Mouse (Mus musculus): ENCODE data around the gene Fam160a2. TPM values are rescaled to one million over a fixed set of nuclear protein-coding genes. Genes with fewer than 3 reads are reported as not detected.
A peak's percentile ranks its signal among the peaks of the same experiment; 100 is the strongest.

Fam160a2 gene
- polyA plus RNA-seq, 1 experiment from 2014 or later: 45.6 TPM

DNA sequence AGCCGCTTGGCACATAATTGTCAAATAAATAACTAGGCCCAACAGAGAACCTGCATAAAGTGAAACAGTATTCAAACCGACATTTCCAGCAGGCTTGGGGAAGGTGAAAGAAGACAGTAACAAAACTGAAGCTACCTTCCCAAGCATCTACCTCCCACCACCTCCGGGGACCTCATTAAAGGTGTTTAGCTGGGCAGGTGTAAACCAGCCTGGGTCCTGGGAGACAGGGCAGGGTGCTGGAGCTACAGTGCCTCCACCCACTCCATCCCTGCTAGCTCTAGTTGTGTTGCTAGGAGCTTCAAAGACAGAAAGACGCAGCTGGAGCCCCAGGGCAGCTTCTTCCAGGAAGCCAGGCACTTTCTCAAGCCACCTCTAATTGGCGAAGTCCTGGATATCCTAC is 4.4 kb upstream of the Fam160a2 start, which contains the start of gene Cnga4:
Cnga4 (plus strand) TSS at position 301 of the 400 bp plus-strand sequence.
- H3K4me1 ChIP-seq (replicated peaks; ENCODE audit: control insufficient read depth, insufficient read depth, low read length): no peaks in the 10 kb centered on the region
- no peaks in the 10 kb centered on the region for H3K9me3 ChIP-seq (ENCODE audit: control insufficient read depth, low read length)
- no peak within 1 kb of the TSS for H3K4me3 ChIP-seq (ENCODE audit: low read depth, low read length)
- H3K27me3 ChIP-seq (replicated peaks; ENCODE audit: control insufficient read depth, insufficient read depth, low read length): no peaks in the 10 kb centered on the region
- H3K36me3 ChIP-seq (ENCODE audit: control insufficient read depth, insufficient read depth, low read length): no peaks in the 10 kb centered on the region
- H3K9ac ChIP-seq (ENCODE audit: low read length): no peak within 1 kb of the TSS
- DNase-seq (ENCODE audit: low spot score) (no peak), ATAC-seq (replicated peaks; ENCODE audit: low FRiP score, low TSS enrichment, low read depth) (no peak)
- no peak within 1 kb of the TSS for H3K27ac ChIP-seq (ENCODE audit: low read depth)
- no peak within 1 kb of the TSS for H3K4me2 ChIP-seq (ENCODE audit: low read length)
- WGBS: 68% methylated on average over 5 of the region's 5 CpGs

DNA sequence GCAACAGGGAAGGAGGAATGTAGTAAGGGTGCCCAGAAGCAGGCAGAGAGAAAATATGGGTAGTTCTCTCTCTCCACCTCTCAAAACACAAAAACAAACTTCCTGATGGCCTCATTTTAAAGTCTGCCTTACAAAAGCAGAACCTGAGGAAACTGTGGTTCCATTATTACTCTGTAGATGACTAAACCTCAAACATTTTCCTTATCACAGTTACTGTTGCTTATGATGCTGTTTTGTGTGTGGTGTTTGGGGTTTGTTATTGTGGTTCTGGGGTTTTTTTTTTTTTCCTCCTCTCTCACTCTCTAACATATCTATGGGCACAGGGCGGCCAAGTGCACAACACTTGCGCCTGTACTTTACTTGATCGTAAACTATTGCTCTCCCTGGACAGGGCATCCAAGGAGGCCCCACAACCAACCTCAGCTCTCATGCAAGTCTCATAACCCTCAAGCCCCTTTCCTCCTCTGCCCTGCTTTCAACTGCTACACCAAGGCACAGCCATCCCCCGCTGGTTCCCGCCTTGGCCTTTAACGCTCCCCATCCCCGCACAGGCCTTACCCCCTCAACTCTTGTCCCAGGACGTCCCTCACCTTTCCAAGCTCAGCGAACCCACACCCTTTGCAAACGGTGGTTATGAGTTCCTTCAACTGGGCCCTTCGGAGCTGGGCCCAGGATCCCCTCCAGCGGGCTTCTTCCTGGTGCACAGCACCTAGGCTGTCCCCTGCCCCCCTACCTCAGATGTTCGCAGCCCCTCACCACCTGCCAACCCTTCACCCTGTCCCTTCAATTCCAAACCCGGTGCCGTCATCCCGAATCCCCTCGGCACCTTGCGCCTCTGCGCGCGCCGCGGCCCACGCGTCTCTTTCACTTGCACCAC is 558 bp downstream of the Fam160a2 start:
- no peak; the same call in 1 of the 2 replicates for ATAC-seq (replicated peaks; ENCODE audit: low FRiP score, low TSS enrichment, low read depth)

DNA sequence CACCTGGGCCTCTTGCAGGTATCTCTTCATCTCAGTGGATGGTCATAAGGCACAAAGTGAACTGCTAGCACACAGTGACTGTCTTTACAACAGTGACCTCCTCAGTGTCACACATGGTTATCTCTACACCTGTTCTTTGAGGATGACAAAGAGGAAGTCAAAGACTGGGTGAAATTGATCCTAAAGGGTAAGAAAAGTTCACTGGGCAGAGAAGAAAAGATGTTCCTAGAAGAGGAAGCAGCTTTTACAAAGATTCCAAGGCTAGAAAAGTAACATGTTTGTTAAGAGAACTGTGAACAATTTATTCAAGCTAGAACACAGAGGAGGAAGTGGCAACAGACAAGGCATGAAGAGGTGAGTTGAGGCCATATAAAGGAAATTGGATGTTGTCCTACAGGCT is 3.7 kb downstream of the Fam160a2 start:
- Histone ChIP-seq H3K36me3 (ENCODE audit: control insufficient read depth, insufficient read depth, low read length) (0 out of 2 replicates have a peak, but pooled peaks cover 7% of the 10 kb centered on the region), H3K4me3 (ENCODE audit: low read depth, low read length) (no peak overlapping the region), H3K4me1 (replicated peaks; ENCODE audit: control insufficient read depth, insufficient read depth, low read length) (peaks cover 6% of the 10 kb centered on the region; the same call in 1 of the 2 replicates), H3K27me3 (replicated peaks; ENCODE audit: control insufficient read depth, insufficient read depth, low read length) (no peaks in the 10 kb centered on the region), H3K27ac (ENCODE audit: low read depth) (no peak overlapping the region), H3K9ac (ENCODE audit: low read length) (no peak overlapping the region), H3K9me3 (ENCODE audit: control insufficient read depth, low read length) (no peaks in the 10 kb centered on the region), H3K4me2 (ENCODE audit: low read length) (no peak overlapping the region)
- DNase-seq (ENCODE audit: low spot score) (no peak), ATAC-seq (replicated peaks; ENCODE audit: low FRiP score, low TSS enrichment, low read depth) (no peak)

More for the DNA sequence above, 558 bp downstream of the Fam160a2 start:
- 2% methylated on average over 25 of the region's 25 CpGs for WGBS
- H3K9me3 ChIP-seq (ENCODE audit: control insufficient read depth, low read length): no peaks in the 10 kb centered on the region
- H3K36me3 ChIP-seq (ENCODE audit: control insufficient read depth, insufficient read depth, low read length): no peaks in the 10 kb centered on the region
- H3K9ac ChIP-seq (ENCODE audit: low read length): peak overlapping the region; percentile 83
- H3K4me1 ChIP-seq (replicated peaks; ENCODE audit: control insufficient read depth, insufficient read depth, low read length): peaks cover 6% of the 10 kb centered on the region; the same call in 1 of the 2 replicates
- no peak for DNase-seq (ENCODE audit: low spot score)
- H3K4me2 ChIP-seq (ENCODE audit: low read length): peak overlapping the region; percentile 78
- H3K27ac ChIP-seq (ENCODE audit: low read depth): peak overlapping the region; percentile 44
- H3K4me3 ChIP-seq (ENCODE audit: low read depth, low read length): peak overlapping the region; percentile 67
- H3K27me3 ChIP-seq (replicated peaks; ENCODE audit: control insufficient read depth, insufficient read depth, low read length): no peaks in the 10 kb centered on the region

DNA sequence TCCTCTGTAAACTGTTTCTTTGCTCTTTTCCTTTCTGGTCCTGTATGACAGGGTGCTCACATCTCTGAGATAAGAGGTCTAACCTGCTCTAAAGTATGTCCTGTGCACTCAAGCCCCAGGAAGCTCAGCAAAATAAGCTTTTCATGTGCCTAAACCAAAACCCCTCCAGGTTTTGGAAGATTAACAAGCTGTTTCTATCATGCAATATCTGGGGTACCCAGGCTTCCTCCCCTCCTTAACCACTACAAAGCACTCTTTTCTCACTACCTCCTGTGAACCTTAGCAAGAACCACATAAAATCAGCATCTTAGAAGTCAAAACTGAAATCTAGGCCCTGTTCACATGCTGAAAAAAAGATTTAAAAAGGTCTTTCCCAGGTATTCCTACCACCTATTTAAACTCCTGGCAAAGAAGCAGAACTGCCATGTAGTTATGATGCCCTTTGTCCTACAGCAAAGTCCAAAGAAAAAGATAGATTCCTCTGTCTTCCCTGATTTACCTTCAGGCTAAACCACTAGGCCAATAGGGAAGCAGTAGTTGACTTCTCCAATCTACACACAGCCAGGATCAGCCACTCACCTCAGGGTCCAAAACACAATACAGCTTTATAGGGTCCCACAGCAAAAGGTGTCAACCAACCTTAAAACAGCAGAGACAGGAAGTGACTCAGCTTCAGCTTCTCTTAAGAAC is 4.6 kb downstream of the Fam160a2 start:
- ATAC-seq (replicated peaks; ENCODE audit: low FRiP score, low TSS enrichment, low read depth): no peak
- H3K4me1 ChIP-seq (replicated peaks; ENCODE audit: control insufficient read depth, insufficient read depth, low read length): peaks cover 6% of the 10 kb centered on the region; the same call in 1 of the 2 replicates
- no peak for DNase-seq (ENCODE audit: low spot score)
- no peaks in the 10 kb centered on the region for H3K9me3 ChIP-seq (ENCODE audit: control insufficient read depth, low read length)
- H3K4me2 ChIP-seq (ENCODE audit: low read length): no peak overlapping the region
- H3K9ac ChIP-seq (ENCODE audit: low read length): no peak overlapping the region
- H3K36me3 ChIP-seq (ENCODE audit: control insufficient read depth, insufficient read depth, low read length): peaks cover 9% of the 10 kb centered on the region; the same call in 1 of the 2 replicates
- H3K4me3 ChIP-seq (ENCODE audit: low read depth, low read length): no peak overlapping the region
- no peaks in the 10 kb centered on the region for H3K27me3 ChIP-seq (replicated peaks; ENCODE audit: control insufficient read depth, insufficient read depth, low read length)
- no peak overlapping the region for H3K27ac ChIP-seq (ENCODE audit: low read depth)

DNA sequence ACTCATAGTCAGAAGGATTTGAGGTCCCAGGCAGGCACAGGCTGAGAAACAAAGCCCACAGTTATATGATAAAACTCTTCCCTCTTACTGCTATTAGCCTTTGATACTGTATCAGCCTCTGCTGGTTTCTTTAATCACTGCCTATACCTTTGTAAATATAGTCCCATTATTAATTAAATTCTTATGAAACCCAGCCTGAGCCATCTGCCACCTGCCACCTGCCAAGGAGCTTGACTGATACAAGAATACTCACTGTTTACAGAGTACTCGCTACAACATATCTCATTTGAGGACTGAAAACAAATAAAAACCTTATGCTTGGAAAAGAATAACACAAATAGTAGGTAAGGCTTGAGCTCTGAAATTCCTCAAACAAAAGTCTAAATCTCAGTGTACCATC is 5.2 kb downstream of the Fam160a2 start:
- no peak for ATAC-seq (replicated peaks; ENCODE audit: low FRiP score, low TSS enrichment, low read depth)
- no peaks in the 10 kb centered on the region for H3K27me3 ChIP-seq (replicated peaks; ENCODE audit: control insufficient read depth, insufficient read depth, low read length)
- H3K4me2 ChIP-seq (ENCODE audit: low read length): no peak overlapping the region
- H3K9ac ChIP-seq (ENCODE audit: low read length): no peak overlapping the region
- H3K9me3 ChIP-seq (ENCODE audit: control insufficient read depth, low read length): no peaks in the 10 kb centered on the region
- no peak overlapping the region for H3K27ac ChIP-seq (ENCODE audit: low read depth)
- DNase-seq (ENCODE audit: low spot score): no peak
- peaks cover 16% of the 10 kb centered on the region for H3K36me3 ChIP-seq (ENCODE audit: control insufficient read depth, insufficient read depth, low read length)
- no peak overlapping the region for H3K4me3 ChIP-seq (ENCODE audit: low read depth, low read length)
- peaks cover 6% of the 10 kb centered on the region; the same call in 1 of the 2 replicates for H3K4me1 ChIP-seq (replicated peaks; ENCODE audit: control insufficient read depth, insufficient read depth, low read length)
- 72% methylated on average over 1 of the region's 1 CpGs for WGBS

- no peak overlapping the region for H3K4me2 ChIP-seq (ENCODE audit: low read length)
- H3K9ac ChIP-seq (ENCODE audit: low read length): no peak overlapping the region
- no peak for DNase-seq (ENCODE audit: low spot score)
- no peak overlapping the region for H3K27ac ChIP-seq (ENCODE audit: low read depth)
- ATAC-seq (replicated peaks; ENCODE audit: low FRiP score, low TSS enrichment, low read depth): no peak
- no peaks in the 10 kb centered on the region for H3K27me3 ChIP-seq (replicated peaks; ENCODE audit: control insufficient read depth, insufficient read depth, low read length)
- H3K9me3 ChIP-seq (ENCODE audit: control insufficient read depth, low read length): no peaks in the 10 kb centered on the region
- WGBS: 98% methylated on average over 2 of the region's 2 CpGs
- H3K4me3 ChIP-seq (ENCODE audit: low read depth, low read length): no peak overlapping the region
- H3K4me1 ChIP-seq (replicated peaks; ENCODE audit: control insufficient read depth, insufficient read depth, low read length): no peaks in the 10 kb centered on the region
- peaks cover 59% of the 10 kb centered on the region for H3K36me3 ChIP-seq (ENCODE audit: control insufficient read depth, insufficient read depth, low read length)
These were observed 9.6 kb downstream of the Fam160a2 start for GRCm38 (mm10) chr7:105390236-105390635.

- Histone ChIP-seq H3K9ac (ENCODE audit: low read length) (no peak overlapping the region), H3K4me3 (ENCODE audit: low read depth, low read length) (no peak overlapping the region), H3K27ac (ENCODE audit: low read depth) (no peak overlapping the region), H3K4me1 (replicated peaks; ENCODE audit: control insufficient read depth, insufficient read depth, low read length) (no peaks in the 10 kb centered on the region), H3K4me2 (ENCODE audit: low read length) (no peak overlapping the region), H3K9me3 (ENCODE audit: control insufficient read depth, low read length) (no peaks in the 10 kb centered on the region), H3K27me3 (replicated peaks; ENCODE audit: control insufficient read depth, insufficient read depth, low read length) (no peaks in the 10 kb centered on the region), H3K36me3 (ENCODE audit: control insufficient read depth, insufficient read depth, low read length) (peaks cover 84% of the 10 kb centered on the region)
- DNase-seq (ENCODE audit: low spot score): no peak
- WGBS: 97% methylated on average over 2 of the region's 2 CpGs
- ATAC-seq (replicated peaks; ENCODE audit: low FRiP score, low TSS enrichment, low read depth): no peak
These were observed 12.2 kb downstream of the Fam160a2 start for GRCm38 (mm10) chr7:105387696-105388095.

DNA sequence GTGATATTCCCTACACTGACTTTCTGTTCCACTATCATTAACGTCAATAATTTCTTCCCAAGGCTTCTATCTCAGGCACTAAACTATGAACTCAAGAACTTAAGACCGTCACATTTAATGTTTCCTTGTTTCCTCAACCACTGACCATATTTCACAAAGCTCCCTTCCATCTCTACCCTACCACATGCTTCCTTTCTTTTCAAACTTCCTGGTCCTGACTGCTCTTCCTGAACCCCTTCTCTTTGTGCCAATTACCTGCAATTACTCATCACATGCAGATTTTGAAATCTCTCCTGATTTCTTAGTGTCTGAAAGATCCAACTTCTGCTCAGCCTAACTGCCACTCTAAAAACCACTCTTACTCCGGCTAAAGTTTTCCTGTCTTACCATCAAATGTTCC is 19.5 kb downstream of the Fam160a2 start:
- Histone ChIP-seq H3K27me3 (replicated peaks; ENCODE audit: control insufficient read depth, insufficient read depth, low read length) (no peaks in the 10 kb centered on the region), H3K36me3 (ENCODE audit: control insufficient read depth, insufficient read depth, low read length) (peaks cover 98% of the 10 kb centered on the region), H3K4me2 (ENCODE audit: low read length) (no peak overlapping the region), H3K9me3 (ENCODE audit: control insufficient read depth, low read length) (no peaks in the 10 kb centered on the region), H3K9ac (ENCODE audit: low read length) (no peak overlapping the region), H3K4me3 (ENCODE audit: low read depth, low read length) (no peak overlapping the region), H3K4me1 (replicated peaks; ENCODE audit: control insufficient read depth, insufficient read depth, low read length) (no peaks in the 10 kb centered on the region), H3K27ac (ENCODE audit: low read depth) (no peak overlapping the region)
- DNase-seq (ENCODE audit: low spot score) (no peak), ATAC-seq (replicated peaks; ENCODE audit: low FRiP score, low TSS enrichment, low read depth) (no peak)
- 92% methylated on average over 3 of the region's 3 CpGs for WGBS
